Mouse (Mus musculus): Measurements from ENCODE around the gene Mrps25.

The Mrps25 gene

DNA sequence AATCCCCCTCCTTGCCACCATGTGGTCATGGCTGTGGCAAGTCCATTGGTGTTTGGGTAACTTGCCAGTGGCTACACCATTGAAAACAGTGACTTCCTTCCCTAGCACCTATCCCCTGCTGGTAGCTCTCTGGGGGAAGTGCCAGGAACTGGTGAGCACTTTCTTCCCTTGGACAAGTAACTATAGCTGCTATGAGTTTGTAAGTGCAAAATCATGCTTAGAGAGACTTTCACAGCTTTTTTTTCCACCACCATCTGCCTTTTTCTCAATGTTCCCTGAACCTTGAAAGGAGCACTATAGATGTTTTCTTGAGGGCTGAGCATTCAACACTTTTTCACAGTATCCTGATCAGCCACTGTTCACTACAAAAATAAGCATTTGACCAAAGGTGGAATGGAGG, 59.3 kb downstream of the Mrps25 start:
- no peak for DNase-seq

Data from heart, adult 11 months (tissue).